Mouse (Mus musculus) CD4-positive, CD25-positive, alpha-beta regulatory T cell, adult 4 months (primary cell): ENCODE results near the gene Olfr1494. TPM values are rescaled to one million over a fixed set of nuclear protein-coding genes. Genes with fewer than 3 reads are reported as not detected.

Experiments
- ATAC-seq: one replicate; pipeline ENCODE4 v1.8.0; 2017
- polyA plus RNA-seq, 2 experiments: library from polyadenylated mRNA; unstranded; fragments of 100-300 nt; shearing (Covaris generic); gene quantifications; one replicate each; pipeline ENCODE4 v1.2.1; 2017

Gene Olfr1494
- not detected for polyA plus RNA-seq

DNA sequence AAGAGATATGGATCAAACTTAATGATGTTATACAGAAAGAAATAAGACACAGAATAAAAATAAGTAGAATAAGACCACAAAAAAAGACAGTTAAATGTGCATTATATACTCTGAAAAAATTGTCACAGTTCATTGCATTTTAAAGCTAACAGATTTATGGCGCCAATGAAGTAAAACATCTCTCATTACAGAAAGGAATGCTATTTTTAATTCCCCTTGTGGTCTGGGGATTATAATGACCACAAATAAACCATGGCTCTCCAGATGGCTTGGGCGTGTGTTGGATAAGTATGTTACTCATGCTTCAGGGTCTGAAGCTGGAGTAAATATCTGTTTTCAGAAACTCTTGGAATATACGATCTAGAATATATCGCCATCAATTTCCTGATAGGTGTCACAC, at the start of gene Olfr1494:
Olfr1494 (plus strand) TSS at position 301 of the 400 bp plus-strand sequence.
- ATAC-seq: no peak

GRCm38 (mm10) chr19:13696968-13697367, 42.6 kb upstream of the Olfr1494 start, which contains the start of gene Olfr1491:
Olfr1491 (plus strand) TSS chr19:13697268.
- no peak for ATAC-seq

GRCm38 (mm10) chr19:13722978-13723377, 16.6 kb upstream of the Olfr1494 start, which contains the start of gene Olfr1493-ps1:
Olfr1493-ps1 (plus strand) TSS chr19:13723278.
- ATAC-seq: no peak

- no peak for ATAC-seq
Measured at GRCm38 (mm10) chr19:13749366-13749765, 9.8 kb downstream of the Olfr1494 start.

DNA sequence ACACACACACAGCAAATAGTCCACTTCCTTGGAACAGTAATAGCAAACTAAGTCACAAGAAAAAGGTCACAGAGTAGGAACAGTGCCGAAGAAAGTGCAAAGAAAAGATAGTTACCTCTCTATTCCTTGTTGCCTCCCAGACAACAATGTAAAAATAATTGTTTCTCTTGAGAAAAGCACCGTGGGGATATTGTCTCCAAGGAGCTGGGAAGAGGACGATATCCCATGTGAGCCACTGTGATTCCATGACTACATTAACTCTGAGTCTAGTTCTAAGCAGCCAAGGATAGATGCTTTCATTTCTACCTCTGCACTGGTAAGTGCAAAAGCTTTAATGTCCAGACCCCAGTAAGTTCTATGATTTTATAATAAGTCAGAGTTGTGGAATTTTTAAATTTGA, 24.8 kb downstream of the Olfr1494 start, which contains the start of gene Olfr1495:
Olfr1495 (plus strand) TSS at position 301 of the 400 bp plus-strand sequence.
- no peak for ATAC-seq

DNA sequence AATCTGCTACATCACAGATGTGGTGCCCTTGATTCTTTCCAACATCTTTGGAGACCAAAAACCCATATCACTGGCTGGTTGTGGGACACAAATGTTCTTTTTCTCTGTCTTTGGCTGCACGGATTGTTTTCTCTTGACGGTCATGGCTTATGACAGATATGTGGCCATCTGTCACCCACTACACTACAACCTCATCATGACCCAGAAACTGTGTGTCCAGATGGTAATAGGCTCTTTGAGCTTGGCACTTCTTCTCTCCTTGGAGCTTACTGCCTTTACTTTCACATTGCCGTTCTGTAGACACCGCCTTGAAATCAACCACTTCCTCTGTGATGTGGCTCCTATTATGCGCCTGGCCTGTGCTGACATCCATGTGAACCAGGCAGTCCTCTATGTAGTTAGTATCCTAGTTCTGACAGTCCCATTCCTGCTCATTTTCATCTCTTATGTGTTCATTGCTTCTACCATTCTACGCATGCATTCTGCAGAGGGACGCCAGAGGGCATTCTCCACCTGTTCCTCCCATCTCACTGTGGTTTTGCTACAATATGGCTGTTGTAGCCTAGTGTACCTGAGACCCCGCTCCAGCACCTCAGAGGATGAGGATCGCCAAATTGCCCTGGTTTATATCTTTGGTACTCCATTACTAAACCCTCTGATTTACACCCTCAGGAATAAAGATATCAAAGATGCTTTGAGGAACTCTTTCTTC, 29.2 kb downstream of the Olfr1494 start:
- ATAC-seq: no peak

DNA sequence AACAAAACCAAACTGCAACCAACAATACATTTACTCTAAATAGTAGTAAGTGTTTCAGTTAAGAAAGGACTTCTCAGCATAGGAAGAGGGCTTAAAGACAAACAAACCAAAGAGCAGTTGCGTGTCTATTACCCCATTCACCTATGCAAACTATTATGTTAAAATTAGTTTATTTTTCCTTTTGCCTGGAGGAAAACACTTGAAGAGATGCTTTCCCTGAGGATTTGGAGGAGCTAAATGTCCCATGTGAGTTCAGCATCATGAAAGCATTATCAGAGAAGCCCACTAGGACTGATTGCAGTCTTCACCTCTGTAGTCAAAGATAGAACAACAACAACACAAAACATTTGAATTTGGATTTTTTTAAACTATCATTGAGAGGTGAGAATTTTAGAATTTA, 38.0 kb downstream of the Olfr1494 start, which contains the start of gene Olfr1496:
Olfr1496 (plus strand) TSS at position 301 of the 400 bp plus-strand sequence.
- no peak for ATAC-seq

DNA sequence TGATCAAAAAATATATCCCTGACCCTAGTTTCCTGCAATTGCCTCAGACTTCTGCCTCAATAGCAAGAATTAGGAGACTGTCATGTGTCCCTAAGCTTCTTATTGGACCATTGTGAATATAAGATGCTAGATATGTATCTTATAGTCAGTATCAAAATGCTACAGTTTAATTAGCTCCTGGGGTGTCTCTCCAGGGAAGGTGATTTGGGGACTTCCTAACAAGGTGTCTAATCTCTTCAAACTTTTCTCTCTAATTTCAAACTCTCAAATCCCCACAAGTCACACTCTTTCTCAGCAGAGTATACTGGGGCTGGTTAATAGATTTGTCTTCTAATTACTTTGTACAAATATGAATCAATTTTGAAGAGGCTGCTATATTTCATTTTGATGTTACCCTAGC, 58.6 kb downstream of the Olfr1494 start, which contains the start of gene Olfr1497:
Olfr1497 (minus strand) TSS at position 101 of the 400 bp plus-strand sequence.
- ATAC-seq: no peak

Other genes with a start within 250 kb of the Olfr1494 start
- not detected for gene Olfr1477, start 239.2 kb upstream of the Olfr1494 start, polyA plus RNA-seq
- not detected for gene Olfr1480, start 211.8 kb upstream of the Olfr1494 start, polyA plus RNA-seq
- gene Olfr1484, start 156.2 kb upstream of the Olfr1494 start, polyA plus RNA-seq: not detected
- not detected for gene Olfr1487, start 122.4 kb upstream of the Olfr1494 start, polyA plus RNA-seq
- under 1 TPM in 1 of 2 experiments, not detected in 1; 0.05 TPM for gene Olfr1489, start 108.1 kb upstream of the Olfr1494 start, polyA plus RNA-seq
- gene Olfr1490, start 88.6 kb upstream of the Olfr1494 start, polyA plus RNA-seq: not detected
- under 1 TPM in 1 of 2 experiments, not detected in 1; 0.46 TPM for gene Olfr1491, start 42.5 kb upstream of the Olfr1494 start, polyA plus RNA-seq
- gene Olfr1493-ps1, start 16.4 kb upstream of the Olfr1494 start, polyA plus RNA-seq: not detected
- gene Olfr1495, start 24.9 kb downstream of the Olfr1494 start, polyA plus RNA-seq: not detected
- gene Olfr1496, start 38.1 kb downstream of the Olfr1494 start, polyA plus RNA-seq: not detected
- gene Olfr1497, start 58.5 kb downstream of the Olfr1494 start, polyA plus RNA-seq: not detected
- not detected for gene Olfr1499, start 79.7 kb downstream of the Olfr1494 start, polyA plus RNA-seq
- under 1 TPM in 1 of 2 experiments, not detected in 1; 0.35 TPM for gene Olfr1500, start 90.8 kb downstream of the Olfr1494 start, polyA plus RNA-seq
- gene Olfr1501, start 111.0 kb downstream of the Olfr1494 start, polyA plus RNA-seq: not detected
- gene Olfr1502, start 122.1 kb downstream of the Olfr1494 start, polyA plus RNA-seq: not detected
- gene Olfr1504, start 158.2 kb downstream of the Olfr1494 start, polyA plus RNA-seq: not detected
- gene Olfr1505, start 173.8 kb downstream of the Olfr1494 start, polyA plus RNA-seq: under 1 TPM in 1 of 2 experiments, not detected in 1; 0.12 TPM